Mouse (Mus musculus): ENCODE results near the gene Actl6a. TPM values are rescaled to one million over a fixed set of nuclear protein-coding genes. Genes with fewer than 3 reads are reported as not detected.
"Not testable (repeated sequence)": the region's sequence is repeated elsewhere in the genome, so short reads cannot be mapped to it uniquely, and the experiment has no call there.

Gene Actl6a
- polyA plus RNA-seq (2012; rRNA removed), result 20.7 and 22.0 TPM in 2 replicates

- DNase-seq (ENCODE audit: extremely low spot score in 1 of 2, low spot score in 1 of 2), result not testable (repeated sequence)
These were observed at the start of gene Actl6a for GRCm38 (mm10) chr3:32705647-32706348. Actl6a (plus strand) TSS chr3:32706298.

DNA sequence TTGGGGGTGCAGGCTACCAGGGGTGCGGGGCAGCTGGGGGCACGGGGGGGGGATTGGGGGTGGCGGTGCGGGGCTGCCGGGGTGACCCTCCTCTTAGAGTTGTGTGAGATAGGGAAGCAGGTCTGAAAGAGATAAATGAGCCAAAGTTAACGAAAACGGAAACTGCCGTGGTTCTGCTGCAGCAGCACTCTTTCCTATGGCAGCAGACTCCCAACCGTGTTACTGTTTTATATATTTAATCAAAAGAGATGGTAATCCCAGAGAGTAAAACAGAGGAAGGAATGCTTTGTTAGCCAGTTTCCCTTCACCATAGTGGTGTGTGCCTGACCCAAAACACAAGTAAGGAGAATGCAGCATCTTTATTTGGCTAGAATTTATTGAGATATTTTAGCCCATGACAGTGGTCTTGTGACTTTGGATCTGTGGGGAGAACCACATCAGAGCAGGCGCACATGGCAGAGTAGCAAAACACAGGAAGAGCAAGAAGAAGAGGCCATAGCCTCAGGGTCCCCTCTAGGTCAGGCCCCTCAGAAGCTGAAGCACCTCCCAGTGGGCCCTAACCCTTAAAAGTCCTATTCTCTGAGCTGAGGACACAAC lies 49.6 kb upstream of the Actl6a start:
- no peak for DNase-seq (ENCODE audit: extremely low spot score in 1 of 2, low spot score in 1 of 2)

DNA sequence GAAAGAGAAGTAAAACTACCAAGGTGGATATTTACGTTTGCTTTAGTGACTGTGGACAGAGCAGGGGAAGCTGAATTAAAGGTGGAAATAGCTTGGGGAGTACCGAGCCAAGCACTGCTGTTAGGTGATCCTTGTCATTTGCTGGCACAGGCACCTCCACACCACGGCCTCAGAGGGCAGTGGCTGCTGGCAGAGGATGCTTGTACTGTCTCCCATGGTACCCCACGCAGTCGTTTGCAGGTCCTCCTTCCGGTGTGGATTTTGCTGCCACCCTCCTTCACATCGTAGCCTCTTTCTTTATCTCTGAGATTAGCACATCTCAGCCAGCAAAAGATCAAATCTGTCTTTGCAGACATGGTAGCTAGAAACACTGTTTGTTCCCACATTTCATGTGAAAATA lies 47.7 kb upstream of the Actl6a start:
- no peak for DNase-seq (ENCODE audit: extremely low spot score in 1 of 2, low spot score in 1 of 2)

GRCm38 (mm10) chr3:32658821-32659220 lies 47.3 kb upstream of the Actl6a start:
- no peak for DNase-seq (ENCODE audit: extremely low spot score in 1 of 2, low spot score in 1 of 2)

- DNase-seq (ENCODE audit: extremely low spot score in 1 of 2, low spot score in 1 of 2), result no peak
These were observed 46.6 kb upstream of the Actl6a start for GRCm38 (mm10) chr3:32659506-32659905.

DNA sequence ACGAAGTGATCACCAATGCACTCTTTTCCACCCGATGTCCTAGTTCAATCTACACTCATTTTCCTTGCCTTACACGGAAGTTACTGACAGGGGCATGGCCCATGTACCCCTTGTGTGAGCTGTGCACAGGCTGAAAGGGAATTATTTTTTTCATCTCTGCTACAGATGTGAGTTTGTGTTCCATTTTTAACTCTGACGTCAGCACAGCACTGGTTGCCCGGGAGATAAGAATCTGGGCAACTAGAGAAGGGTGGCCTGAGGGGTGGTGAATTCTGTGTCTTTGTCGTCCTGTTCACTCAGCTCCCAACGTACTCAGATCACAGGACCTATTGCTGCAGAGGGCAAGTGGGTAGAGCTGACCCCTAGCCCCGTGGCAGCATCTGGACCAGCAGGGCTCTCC lies 45.8 kb upstream of the Actl6a start:
- DNase-seq (ENCODE audit: extremely low spot score in 1 of 2, low spot score in 1 of 2), result peak in 1 of 2 experiments; percentile 58

DNA sequence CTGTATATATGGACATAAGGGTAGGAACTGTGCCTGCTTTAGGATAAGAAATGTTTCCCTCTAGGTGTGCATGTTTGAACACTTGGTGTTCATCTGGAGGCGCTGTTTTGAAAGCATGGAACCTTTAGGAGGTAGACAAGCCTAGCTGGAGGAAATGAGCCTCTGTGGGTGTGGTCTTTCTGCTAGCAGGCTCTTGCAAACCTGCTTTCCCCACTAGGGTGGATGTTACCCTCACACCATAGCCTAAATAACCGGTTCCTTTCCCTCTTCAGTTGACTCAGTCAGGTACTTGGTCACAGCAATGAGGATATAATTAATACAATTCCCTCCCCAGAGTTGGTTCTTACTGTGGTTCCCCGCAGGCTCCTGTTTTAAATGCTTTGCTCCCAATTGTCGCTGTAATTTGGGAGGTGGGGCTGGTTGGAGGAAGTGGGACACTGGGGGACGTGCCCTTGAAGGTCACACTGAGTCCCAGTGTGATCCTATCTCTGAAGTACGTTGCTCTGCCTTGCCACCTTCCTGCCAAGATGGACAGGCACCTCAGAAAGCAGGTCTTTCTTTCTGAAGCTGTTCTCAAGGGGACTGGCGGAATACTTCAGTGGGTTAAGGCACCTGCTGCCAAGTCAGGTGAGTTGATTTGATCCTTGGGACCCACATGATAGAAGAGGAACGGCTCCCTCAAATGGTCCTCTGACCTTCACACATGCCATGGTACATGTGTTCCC lies 45.1 kb upstream of the Actl6a start:
- no peak for DNase-seq (ENCODE audit: extremely low spot score in 1 of 2, low spot score in 1 of 2)

DNA sequence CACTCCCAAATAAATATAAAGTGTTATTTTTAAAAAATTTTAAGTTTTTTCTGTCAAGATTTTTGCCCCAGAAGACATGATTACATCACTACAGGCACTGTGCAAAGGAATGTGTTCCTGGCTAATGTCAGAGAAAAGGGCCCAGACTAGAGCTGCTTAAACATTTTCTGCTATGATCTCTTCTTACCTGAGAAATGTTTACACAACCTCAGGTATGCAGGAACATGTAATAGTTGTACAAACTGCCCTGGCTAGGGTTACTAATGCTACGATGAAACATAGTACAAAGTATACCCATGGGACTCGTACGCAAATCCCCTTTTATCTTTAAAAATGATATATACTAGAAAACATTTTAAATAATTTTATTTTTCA lies 44.6 kb upstream of the Actl6a start:
- DNase-seq (ENCODE audit: extremely low spot score in 1 of 2, low spot score in 1 of 2), result no peak

DNA sequence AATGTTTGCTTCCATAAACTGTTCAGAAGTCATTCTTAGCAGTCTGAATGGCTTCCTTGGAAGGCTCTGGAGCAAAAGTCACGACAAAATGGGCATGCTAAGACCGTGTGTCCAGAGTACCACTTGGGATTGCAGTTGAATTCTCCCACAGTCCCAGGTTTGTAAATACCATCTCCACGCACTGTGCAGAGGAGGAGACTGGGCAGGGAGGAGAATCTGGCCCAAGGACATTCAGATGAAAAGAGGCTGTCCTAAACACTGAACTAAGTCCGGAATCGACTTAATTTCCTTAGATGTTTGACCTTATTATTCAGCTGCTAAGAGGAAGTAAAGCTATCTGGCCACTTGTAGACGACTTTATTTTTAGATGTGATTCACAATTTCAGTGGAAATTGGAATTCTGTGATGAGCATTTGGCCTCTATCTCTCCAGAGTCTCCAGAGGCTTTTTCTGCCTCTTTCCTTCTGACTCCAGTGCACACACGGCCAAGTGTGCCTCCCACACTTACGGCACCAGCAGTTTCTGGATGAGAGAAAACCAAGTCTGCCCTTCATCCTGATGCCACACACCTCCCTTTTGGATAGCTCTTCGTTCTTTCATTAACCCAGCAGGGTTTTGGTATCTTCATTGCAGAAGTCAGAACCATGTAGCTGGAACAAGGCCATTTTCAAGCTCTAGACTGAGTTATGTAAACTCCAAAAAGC lies 37.7 kb upstream of the Actl6a start:
- peak in 1 of 2 experiments; percentile 42 for DNase-seq (ENCODE audit: extremely low spot score in 1 of 2, low spot score in 1 of 2)

GRCm38 (mm10) chr3:32669211-32669610 lies 36.9 kb upstream of the Actl6a start:
- DNase-seq (ENCODE audit: extremely low spot score in 1 of 2, low spot score in 1 of 2), result peak; percentile 28 to 61

DNA sequence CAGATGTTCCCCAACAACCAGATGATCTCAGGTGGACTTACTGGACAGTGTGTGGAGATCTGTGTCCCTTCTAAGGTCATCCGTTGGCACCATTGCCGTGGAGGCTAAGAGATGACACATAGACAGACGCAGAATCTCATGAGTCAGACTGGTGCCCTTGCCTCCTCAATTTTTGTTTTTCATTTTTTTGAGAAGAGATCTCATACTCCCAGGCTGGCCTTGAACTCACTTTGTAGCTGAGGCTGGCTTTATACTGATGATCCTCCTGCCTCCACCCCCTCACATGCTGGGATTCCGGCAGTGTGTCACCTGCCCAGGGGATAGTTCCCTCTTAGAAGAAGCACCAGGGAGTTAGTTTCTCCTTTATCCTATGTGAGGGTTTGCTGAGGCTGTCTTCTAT lies 35.9 kb upstream of the Actl6a start:
- DNase-seq (ENCODE audit: extremely low spot score in 1 of 2, low spot score in 1 of 2), result no peak

DNA sequence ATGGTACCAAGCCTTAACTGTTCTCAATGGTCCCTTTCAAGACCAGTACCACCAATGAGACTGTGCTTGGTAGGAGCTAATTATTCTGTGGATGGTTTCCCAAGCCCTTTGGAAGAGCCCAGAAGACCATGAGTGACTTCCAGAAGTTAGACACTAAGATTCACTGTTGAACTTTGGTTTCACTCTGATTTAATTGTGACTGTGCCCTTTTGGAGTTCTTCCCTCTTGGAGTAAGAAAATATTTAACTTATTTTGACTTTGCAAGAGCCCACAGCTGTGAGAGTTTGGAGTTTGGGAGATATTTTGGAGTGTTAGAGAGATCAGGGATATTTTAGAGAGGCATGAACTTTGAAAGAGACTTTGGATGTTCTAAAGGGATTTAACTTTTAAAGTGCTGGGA lies 32.9 kb upstream of the Actl6a start:
- no peak for DNase-seq (ENCODE audit: extremely low spot score in 1 of 2, low spot score in 1 of 2)

DNA sequence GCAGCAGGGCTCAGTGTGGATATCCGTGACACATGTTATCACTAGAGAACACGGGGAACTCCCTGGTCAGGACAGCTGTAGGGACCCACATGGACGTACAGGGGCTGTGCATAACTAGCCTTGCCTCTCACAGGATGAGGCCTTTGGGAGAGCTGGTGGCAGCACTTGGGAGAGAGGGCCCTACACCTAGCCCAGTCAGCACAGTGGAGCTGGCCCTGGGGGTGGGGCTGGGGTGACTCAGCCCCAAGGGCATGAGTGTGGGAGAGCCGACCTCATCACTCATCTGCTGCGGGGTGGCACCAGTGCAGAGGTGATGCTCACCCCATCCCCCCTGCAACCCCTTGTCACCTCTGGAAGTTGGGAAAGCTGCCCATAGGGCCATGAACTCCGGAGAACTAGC lies 29.7 kb upstream of the Actl6a start:
- no peak for DNase-seq (ENCODE audit: extremely low spot score in 1 of 2, low spot score in 1 of 2)

DNA sequence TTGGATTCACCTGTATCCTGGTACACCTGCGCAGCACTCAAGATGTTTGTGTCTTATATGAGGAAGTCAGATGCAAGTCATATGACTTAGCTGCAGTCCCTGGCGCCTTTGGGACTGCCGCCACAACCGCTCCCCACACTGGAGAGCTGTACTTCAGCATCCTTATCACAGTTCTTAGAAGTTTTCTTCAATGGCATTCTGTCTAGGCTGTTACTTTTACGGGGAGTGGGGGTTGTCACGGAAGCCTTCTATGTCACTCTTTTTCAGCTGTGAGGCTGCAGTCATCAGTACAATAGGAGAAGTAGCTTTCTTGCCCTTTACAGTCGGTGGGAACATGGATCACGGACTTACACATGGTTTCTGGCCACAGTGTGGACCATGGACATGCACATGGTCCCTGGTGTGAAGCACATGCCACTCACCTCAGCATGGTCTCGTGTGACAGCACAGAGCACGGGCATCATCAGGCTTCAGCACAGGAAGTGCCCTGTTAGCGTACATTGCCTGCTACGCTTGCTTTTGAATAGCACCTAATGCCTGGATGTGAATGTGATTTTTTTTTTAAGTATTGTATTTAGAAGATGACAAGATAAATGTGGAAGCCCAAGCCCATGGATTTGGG lies 23.1 kb upstream of the Actl6a start:
- DNase-seq (ENCODE audit: extremely low spot score in 1 of 2, low spot score in 1 of 2), result no peak

DNA sequence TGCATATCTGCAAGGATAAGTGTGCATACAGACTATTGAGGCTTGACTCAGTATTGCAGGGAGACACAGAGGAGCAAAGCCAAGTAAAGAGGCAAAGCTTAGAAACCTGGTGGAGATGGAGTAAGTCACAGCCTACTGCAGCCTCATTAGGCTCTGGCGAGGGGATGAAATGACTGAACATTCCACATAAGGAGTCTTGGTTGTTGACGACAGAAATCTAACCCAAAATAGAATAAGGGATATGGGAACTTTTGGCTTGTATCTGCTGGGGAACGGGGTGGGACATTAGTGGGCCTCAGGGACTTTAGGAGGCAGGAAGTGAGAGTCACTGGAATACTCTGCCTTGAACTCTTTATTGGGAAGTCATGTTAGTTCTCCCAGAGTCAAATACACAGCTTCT lies 21.5 kb upstream of the Actl6a start:
- DNase-seq (ENCODE audit: extremely low spot score in 1 of 2, low spot score in 1 of 2), result no peak

DNA sequence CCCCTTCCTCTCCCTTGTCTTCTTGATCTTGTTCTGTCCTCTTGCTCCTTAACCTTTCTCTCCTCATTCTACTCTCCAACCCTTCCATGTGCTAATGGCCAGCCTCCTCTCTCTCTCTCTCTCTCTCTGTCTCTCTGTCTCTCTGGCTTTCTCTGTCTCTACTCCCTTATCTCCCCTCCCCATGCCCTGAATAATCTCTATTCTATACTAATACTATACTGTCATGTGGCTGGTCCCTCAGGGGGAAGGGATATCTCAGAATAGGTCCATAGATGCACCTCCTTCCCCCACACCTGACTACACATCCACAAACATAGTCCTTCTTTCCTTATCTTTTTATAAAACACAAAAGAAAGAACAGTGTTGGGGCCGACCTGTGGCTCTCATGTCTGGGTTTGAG lies 19.6 kb upstream of the Actl6a start:
- DNase-seq (ENCODE audit: extremely low spot score in 1 of 2, low spot score in 1 of 2), result no peak

- no peak for DNase-seq (ENCODE audit: extremely low spot score in 1 of 2, low spot score in 1 of 2)
These were observed 18.9 kb upstream of the Actl6a start for GRCm38 (mm10) chr3:32687156-32687555.

DNA sequence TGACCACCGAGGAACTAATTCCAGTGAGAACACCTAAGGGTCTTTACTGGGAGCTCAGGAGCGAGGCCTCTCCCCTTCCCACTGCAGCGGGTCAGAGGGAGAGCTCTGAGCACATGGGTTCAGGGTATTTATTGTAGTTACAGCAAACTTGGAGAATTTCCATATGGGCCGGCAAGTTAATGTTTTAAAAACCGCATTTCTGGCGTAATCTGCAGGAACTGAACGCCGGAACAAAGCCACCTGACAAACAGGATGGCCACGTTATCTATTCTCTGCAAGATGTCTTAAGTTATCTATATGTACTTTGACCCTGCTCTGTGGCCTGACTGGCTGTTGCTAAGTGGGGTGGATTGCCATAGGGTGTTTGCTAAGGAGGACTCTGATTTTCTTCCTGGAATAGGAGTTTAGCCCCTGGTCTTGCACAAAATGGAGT lies 16.5 kb upstream of the Actl6a start:
- no peak for DNase-seq (ENCODE audit: extremely low spot score in 1 of 2, low spot score in 1 of 2)

- no peak for DNase-seq (ENCODE audit: extremely low spot score in 1 of 2, low spot score in 1 of 2)
These were observed 16.1 kb upstream of the Actl6a start for GRCm38 (mm10) chr3:32690008-32690407.

DNA sequence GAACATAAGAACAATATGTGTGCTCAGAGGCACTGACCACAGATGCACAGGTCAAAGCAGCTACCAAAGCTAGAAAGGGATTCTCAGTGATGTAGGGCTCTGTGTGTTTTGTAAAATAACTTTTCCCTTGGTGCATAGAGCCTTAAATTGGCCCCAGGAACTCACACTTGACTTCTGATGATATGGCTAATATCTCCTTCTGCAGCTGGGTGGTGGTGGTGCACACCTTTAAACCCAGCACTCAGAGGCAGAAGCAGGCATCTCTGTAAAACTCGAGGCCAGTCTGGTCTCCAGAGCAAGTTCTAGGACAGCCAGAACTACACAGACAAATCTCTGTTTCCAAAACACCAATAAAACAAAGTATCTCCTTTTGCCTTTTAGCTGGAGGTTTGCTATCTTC lies 15.2 kb upstream of the Actl6a start:
- DNase-seq (ENCODE audit: extremely low spot score in 1 of 2, low spot score in 1 of 2), result no peak

DNA sequence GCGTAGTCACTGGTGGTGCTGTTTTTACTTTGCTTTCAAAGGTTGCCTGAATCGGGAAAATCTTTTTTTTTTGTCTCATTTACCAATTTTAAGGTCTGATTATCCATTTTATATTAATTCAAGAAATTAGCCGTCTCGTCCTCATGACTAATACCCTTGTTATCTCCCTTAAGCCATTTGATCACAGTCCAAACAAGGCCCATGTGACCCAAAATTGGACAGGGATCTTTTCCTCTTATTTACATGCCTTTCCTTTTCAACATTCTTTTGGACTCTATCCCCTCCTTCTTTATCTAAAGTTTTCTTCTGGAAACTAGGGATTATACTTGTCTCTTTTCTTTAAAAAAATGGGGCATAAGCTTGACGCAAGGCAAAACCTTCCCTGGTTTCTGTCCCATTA lies 14.3 kb upstream of the Actl6a start:
- DNase-seq (ENCODE audit: extremely low spot score in 1 of 2, low spot score in 1 of 2), result no peak

Data from frontal cortex, adult 2 months (tissue).